Mouse (Mus musculus): ENCODE results near the gene Polr2b. TPM values are rescaled to one million over a fixed set of nuclear protein-coding genes. Genes with fewer than 3 reads are reported as not detected.

Gene Polr2b
- polyA plus RNA-seq, 1 experiment, result 46.4 TPM

DNA sequence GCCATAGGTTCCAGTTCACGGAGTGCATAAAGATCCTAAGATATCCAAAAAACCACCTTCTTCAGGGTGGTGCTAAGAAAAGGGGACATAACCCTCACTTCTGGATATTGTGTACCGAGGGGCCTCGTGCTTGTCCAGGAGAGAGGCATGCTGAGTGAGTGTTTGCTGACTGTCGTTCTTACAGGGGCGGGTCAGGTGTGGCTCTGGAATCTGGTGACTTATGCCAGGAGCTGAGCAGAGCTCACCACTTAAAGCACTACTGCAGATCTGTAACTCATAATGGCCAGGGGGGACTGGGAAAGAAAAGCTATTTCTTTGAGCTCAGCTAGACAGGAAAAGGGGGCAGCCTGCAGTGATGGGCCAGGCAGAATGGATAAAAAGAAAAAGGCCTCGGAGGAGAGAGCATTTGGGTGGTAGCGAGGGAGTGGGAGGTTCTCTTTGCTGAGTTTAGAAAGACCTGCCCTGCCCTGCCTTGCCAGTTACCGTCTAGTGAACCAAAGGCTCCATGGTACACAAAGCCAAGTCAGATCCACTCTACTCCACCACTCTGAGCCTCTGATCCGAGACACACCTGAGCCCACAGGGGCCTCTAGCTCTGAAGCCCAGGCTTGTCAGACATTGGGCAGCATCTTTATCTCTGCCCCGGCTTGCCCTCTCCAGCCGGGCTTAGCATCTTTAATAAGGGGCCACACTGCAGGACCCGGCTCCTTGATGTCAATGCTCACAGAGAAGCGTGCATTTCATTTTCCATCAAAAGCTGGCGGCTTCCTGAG is 88.5 kb downstream of the Polr2b start:
- WGBS, result 48% methylated on average over 14 of the region's 14 CpGs
- TF ChIP-seq POLR2A (IDR thresholded peaks at IDR 0.05; ENCODE audit: borderline replicate concordance, insufficient read depth, low read length), result no peak
- no peak for TF ChIP-seq CTCF (IDR thresholded peaks at IDR 0.05; ENCODE audit: borderline replicate concordance, insufficient read depth, low read depth, low read length)
- H3K4me1 ChIP-seq (ENCODE audit: control insufficient read depth, insufficient read depth, low read length), result no peaks in the 10 kb centered on the region
- H3K27me3 ChIP-seq (ENCODE audit: control insufficient read depth, insufficient read depth, low read length), result no peaks in the 10 kb centered on the region
- H3K27ac ChIP-seq (ENCODE audit: insufficient read depth, low read length), result no peak overlapping the region
- no peak overlapping the region for H3K4me3 ChIP-seq (replicated peaks; ENCODE audit: insufficient read depth, low read depth, low read length)
- no peak for DNase-seq

Other genes with a start within 250 kb of the Polr2b start
- gene Hopx, start 195.0 kb upstream of the Polr2b start, polyA plus RNA-seq (2012; rRNA removed), result 238 and 272 TPM in 2 replicates
- gene Spink2, start 98.7 kb upstream of the Polr2b start, polyA plus RNA-seq (2012; rRNA removed), result 0.21 TPM in 1 of 2 replicates, not detected in the other
- gene Rest, start 44.7 kb upstream of the Polr2b start, polyA plus RNA-seq (2012; rRNA removed), result 2.9 and 3.2 TPM in 2 replicates
- 24.8 and 25.2 TPM in 2 replicates for gene Noa1, start 63 bp upstream of the Polr2b start, polyA plus RNA-seq (2012; rRNA removed)
- gene Igfbp7, start 97.9 kb downstream of the Polr2b start, polyA plus RNA-seq (2012; rRNA removed), result 82.5 and 96.5 TPM in 2 replicates